Mouse (Mus musculus): ENCODE data around the gene Unc13a.

The Unc13a gene

DNA sequence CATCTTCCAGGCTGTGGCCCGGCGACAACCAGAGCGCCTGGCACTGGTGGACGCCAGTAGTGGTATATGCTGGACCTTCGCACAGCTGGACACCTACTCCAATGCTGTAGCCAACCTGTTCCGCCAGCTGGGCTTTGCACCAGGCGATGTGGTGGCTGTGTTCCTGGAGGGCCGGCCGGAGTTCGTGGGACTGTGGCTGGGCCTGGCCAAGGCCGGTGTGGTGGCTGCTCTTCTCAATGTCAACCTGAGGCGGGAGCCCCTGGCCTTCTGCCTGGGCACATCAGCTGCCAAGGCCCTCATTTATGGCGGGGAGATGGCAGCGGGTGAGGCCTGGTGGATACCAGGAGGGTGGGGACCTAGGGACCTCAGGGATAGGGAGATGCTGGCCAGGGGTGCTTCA, 92.1 kb downstream of the Unc13a start:
- peak in 1 of 2 experiments; percentile 55 for DNase-seq

DNA sequence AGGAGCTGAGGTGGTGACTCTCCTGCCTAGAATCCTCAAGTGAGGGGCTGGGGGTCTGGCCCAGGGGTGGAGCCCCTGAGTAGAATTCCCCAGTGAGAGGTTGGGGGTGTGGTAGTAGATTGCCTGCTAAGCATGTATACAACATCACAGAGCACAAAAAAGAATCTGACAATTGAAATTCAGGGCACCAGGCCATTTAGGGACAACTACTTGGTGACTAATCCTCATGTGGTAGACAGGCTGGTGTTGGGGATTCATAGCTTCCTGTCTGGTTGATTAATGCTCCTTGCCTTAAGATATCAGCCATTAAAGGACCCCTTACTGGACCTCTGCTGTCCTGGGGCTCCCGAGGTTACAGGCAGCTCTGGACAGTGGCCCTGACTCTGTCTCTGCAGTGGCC, 92.5 kb downstream of the Unc13a start:
- DNase-seq = no peak

DNA sequence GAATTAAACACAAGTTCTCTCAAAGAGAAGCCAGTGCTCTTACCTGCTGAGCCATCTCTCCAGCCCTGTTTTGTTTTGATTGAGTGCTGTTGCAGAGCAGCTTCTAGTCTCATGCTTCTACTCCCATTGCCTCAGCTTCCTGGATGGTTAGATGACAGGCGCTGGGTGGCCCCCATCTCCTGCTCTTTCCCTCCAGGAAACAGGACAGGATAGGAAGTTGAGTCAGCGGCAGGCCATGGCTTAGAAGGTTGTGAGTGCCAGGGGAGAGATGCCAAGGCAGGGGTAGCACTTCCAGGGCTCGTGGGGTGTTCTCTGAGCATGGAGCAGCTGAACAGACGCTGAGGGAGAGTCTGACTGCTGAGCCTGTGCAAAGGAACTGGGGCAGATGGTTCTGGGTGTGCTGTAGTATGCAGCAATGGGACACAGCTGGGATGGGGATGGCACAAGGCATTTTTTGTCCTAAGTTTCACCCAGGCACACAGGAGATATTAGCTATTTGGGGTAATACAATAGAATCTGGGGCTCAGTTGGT, 93.6 kb downstream of the Unc13a start:
- DNase-seq = no peak

DNA sequence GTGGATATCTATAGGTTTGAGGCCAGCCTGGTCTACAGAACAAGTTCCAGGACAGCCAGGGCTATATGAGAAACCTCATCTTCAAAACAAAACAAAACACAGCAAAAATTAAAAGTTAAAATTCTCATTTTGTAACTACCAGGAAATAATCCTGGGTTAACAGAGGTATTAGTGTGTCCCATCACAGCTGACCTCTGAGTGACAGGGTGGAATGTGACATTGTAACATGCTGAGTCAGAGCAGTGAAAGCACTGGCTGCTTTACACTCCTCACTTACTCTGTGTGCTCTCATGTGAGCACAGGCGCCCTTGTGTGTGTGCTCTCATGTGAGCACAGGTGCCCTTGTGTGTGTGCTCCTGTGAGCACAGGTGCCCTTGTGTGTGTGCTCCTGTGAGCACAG, 96.5 kb downstream of the Unc13a start:
- DNase-seq = no peak

DNA sequence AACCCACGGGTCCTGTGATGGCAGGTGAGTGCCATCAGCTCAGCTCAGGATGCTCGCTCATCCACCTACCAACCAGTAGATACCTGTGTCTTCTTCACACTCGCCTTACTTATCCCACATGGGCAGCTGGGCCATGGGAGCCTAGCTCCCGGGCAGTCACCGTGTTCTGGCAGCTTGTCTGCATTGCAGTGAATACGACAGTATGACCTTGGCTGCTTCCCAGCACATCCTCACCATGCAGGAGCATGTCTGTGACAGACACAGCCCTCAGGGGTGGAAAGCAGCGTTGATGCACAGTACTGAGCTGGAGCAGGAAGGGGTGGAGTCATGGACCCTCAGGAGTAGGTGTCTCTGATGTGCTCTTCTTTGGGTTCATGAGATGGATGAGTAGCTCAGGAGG, 97.1 kb downstream of the Unc13a start:
- no peak for DNase-seq

Measured in cerebellum, postnatal 25 days (tissue).